Mouse (Mus musculus): ENCODE results near the gene Eif2b1. TPM values are rescaled to one million over a fixed set of nuclear protein-coding genes. Genes with fewer than 3 reads are reported as not detected.
"Not testable (repeated sequence)": the region's sequence is repeated elsewhere in the genome, so short reads cannot be mapped to it uniquely, and the experiment has no call there.

The Eif2b1 gene
- total and polyA plus RNA-seq, 2 experiments from 2014 or later: 39.9 to 64.1 TPM

- H3K9me3 ChIP-seq (ENCODE audit: low read length); H3K9ac ChIP-seq; H3K27me3 ChIP-seq (ENCODE audit: insufficient read depth, low read length); ATAC-seq; H3K27ac ChIP-seq (ENCODE audit: low read depth, low read length); DNase-seq; H3K4me1 ChIP-seq (ENCODE audit: insufficient read depth): not testable (repeated sequence)
- WGBS: 30% methylated on average over 5 of the region's 5 CpGs
- H3K4me3 ChIP-seq (ENCODE audit: low read depth, low read length): peak overlapping the region; percentile 67; the same call in 1 of the 2 replicates
- peaks cover 32% of the 10 kb centered on the region for H3K36me3 ChIP-seq (ENCODE audit: insufficient read depth)
- H3K4me2 ChIP-seq (ENCODE audit: low read depth): peak overlapping the region; percentile 82
- TF ChIP-seq CTCF (IDR thresholded peaks at IDR 0.05; ENCODE audit: low read depth): peak; percentile 26; the same call in 1 of the 2 replicates
Observed at GRCm38 (mm10) chr5:124551349-124552093, 27.4 kb downstream of the Eif2b1 start.

- WGBS: 89% methylated on average over 3 of the region's 4 CpGs
Observed at GRCm38 (mm10) chr5:124550737-124551136, 28.2 kb downstream of the Eif2b1 start.

GRCm38 (mm10) chr5:124541602-124541973 is 37.3 kb downstream of the Eif2b1 start:
- no peak overlapping the region for H3K27ac ChIP-seq (ENCODE audit: low read depth, low read length)
- DNase-seq (no peak), ATAC-seq (no peak)
- peak overlapping the region; percentile 82 for H3K4me2 ChIP-seq (ENCODE audit: low read depth)
- peaks cover 7% of the 10 kb centered on the region for H3K4me1 ChIP-seq (ENCODE audit: insufficient read depth)
- peak overlapping the region; percentile 76 for H3K4me3 ChIP-seq (ENCODE audit: low read depth, low read length)
- H3K9me3 ChIP-seq (ENCODE audit: low read length): no peaks in the 10 kb centered on the region
- peak overlapping the region; percentile 66 for H3K9ac ChIP-seq
- 12% methylated on average over 8 of the region's 8 CpGs for WGBS
- H3K27me3 ChIP-seq (ENCODE audit: insufficient read depth, low read length): no peaks in the 10 kb centered on the region
- TF ChIP-seq CTCF (IDR thresholded peaks at IDR 0.05; ENCODE audit: low read depth): no peak
- peaks cover 26% of the 10 kb centered on the region for H3K36me3 ChIP-seq (ENCODE audit: insufficient read depth)

More at GRCm38 (mm10) chr5:124550737-124551136, 28.2 kb downstream of the Eif2b1 start:
- not testable (repeated sequence) for ATAC-seq; DNase-seq; H3K4me1 ChIP-seq (ENCODE audit: insufficient read depth); H3K27ac ChIP-seq (ENCODE audit: low read depth, low read length); H3K27me3 ChIP-seq (ENCODE audit: insufficient read depth, low read length); H3K4me2 ChIP-seq (ENCODE audit: low read depth); H3K9me3 ChIP-seq (ENCODE audit: low read length); H3K4me3 ChIP-seq (ENCODE audit: low read depth, low read length); H3K9ac ChIP-seq
- peaks cover 34% of the 10 kb centered on the region for H3K36me3 ChIP-seq (ENCODE audit: insufficient read depth)

GRCm38 (mm10) chr5:124540905-124541601 is 37.9 kb downstream of the Eif2b1 start:
- DNase-seq (peak; percentile 69), ATAC-seq (peak; percentile 80)
- Histone ChIP-seq H3K27ac (ENCODE audit: low read depth, low read length) (peak overlapping the region; percentile 72), H3K4me2 (ENCODE audit: low read depth) (peak overlapping the region; percentile 82), H3K4me3 (ENCODE audit: low read depth, low read length) (peak overlapping the region; percentile 76), H3K9ac (peak overlapping the region; percentile 66), H3K36me3 (ENCODE audit: insufficient read depth) (peaks cover 20% of the 10 kb centered on the region), H3K4me1 (ENCODE audit: insufficient read depth) (peaks cover 7% of the 10 kb centered on the region), H3K9me3 (ENCODE audit: low read length) (no peaks in the 10 kb centered on the region), H3K27me3 (ENCODE audit: insufficient read depth, low read length) (no peaks in the 10 kb centered on the region)
- TF ChIP-seq CTCF (IDR thresholded peaks at IDR 0.05; ENCODE audit: low read depth): no peak
- 3% methylated on average over 77 of the region's 89 CpGs for WGBS

- peak; percentile 48 for TF ChIP-seq CTCF (IDR thresholded peaks at IDR 0.05; ENCODE audit: low read depth)
- peak within 1 kb of the TSS; percentile 66 for H3K9ac ChIP-seq
- H3K27ac ChIP-seq (ENCODE audit: low read depth, low read length): peak within 1 kb of the TSS; percentile 72
- peaks cover 14% of the 10 kb centered on the region for H3K36me3 ChIP-seq (ENCODE audit: insufficient read depth)
- H3K27me3 ChIP-seq (ENCODE audit: insufficient read depth, low read length): no peaks in the 10 kb centered on the region
- DNase-seq (peak; percentile 98), ATAC-seq (peak; percentile 98)
- peaks cover 7% of the 10 kb centered on the region for H3K4me1 ChIP-seq (ENCODE audit: insufficient read depth)
- 2% methylated on average over 35 of the region's 35 CpGs for WGBS
- H3K4me2 ChIP-seq (ENCODE audit: low read depth): peak within 1 kb of the TSS; percentile 82
- peak within 1 kb of the TSS; percentile 76 for H3K4me3 ChIP-seq (ENCODE audit: low read depth, low read length)
- no peaks in the 10 kb centered on the region for H3K9me3 ChIP-seq (ENCODE audit: low read length)
Observed at GRCm38 (mm10) chr5:124540383-124540786, 38.5 kb downstream of the Eif2b1 start, which contains the start of gene Tmed2. Gene Tmed2 (plus strand): TSS chr5:124540695.

GRCm38 (mm10) chr5:124539905-124540304 is 39.0 kb downstream of the Eif2b1 start:
- DNase-seq: no peak
- WGBS: 80% methylated on average over 4 of the region's 4 CpGs
- TF ChIP-seq CTCF (IDR thresholded peaks at IDR 0.05; ENCODE audit: low read depth): no peak
- H3K9ac ChIP-seq: no peak overlapping the region; the same call in 1 of the 2 replicates
- peaks cover 7% of the 10 kb centered on the region for H3K4me1 ChIP-seq (ENCODE audit: insufficient read depth)
- no peak for ATAC-seq
- H3K9me3 ChIP-seq (ENCODE audit: low read length): no peaks in the 10 kb centered on the region
- H3K4me2 ChIP-seq (ENCODE audit: low read depth): peak overlapping the region; percentile 34
- H3K27me3 ChIP-seq (ENCODE audit: insufficient read depth, low read length): no peaks in the 10 kb centered on the region
- peak overlapping the region; percentile 67 for H3K27ac ChIP-seq (ENCODE audit: low read depth, low read length)
- peak overlapping the region; percentile 76 for H3K4me3 ChIP-seq (ENCODE audit: low read depth, low read length)
- peaks cover 10% of the 10 kb centered on the region for H3K36me3 ChIP-seq (ENCODE audit: insufficient read depth)

Measured in forebrain, postnatal 0 days (tissue).